Mouse (Mus musculus) heart, adult 2 months (tissue): ENCODE measurements around the gene Casq1.

ENCODE experiments used
- CTCF ChIP-seq: fragments of 200-600 bp; IDR thresholded peaks from 2 replicates; pipeline ENCODE4 v1.8.1; 2022; ENCODE audit warnings: antibody characterized with exemption, mild to moderate bottlenecking, moderate library complexity
- EP300 ChIP-seq: fragments of 200-500 bp; IDR thresholded peaks from 2 replicates; pipeline ENCODE4 v1.6.1; 2011; ENCODE audit warnings: low read depth, low read length, control low read depth; ENCODE audit not compliant: insufficient read depth
- POLR2A ChIP-seq: fragments of 200-500 bp; IDR thresholded peaks from 2 replicates; pipeline ENCODE4 v1.6.1; 2011; ENCODE audit warnings: mild to moderate bottlenecking, low read depth, low read length, control low read depth; ENCODE audit not compliant: insufficient read depth

DNA sequence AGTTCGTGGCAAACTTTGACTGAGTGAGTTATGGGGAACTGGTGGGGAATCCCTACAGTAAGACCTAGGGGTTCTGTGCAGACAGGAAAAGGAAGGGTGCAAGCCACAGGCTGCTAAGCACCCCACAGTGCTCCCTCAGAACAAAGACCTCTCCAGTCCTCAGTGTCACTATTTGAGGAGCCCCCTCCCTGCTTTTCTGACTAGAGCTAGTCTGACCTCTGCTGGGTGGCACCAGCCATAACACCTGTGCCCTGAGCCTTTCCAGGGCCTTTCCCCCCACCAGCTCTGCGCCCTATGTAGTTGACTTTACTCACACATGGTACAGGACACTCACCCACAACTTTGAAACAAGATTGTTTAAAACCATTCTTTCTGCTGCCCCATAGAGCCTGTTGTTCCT lies 28.0 kb upstream of the Casq1 start:
- TF ChIP-seq EP300 (0 out of 2 replicates have a peak, but pooled peaks have one; percentile 30), CTCF (peak; percentile 82), POLR2A (no peak)
